Mouse (Mus musculus) liver, embryonic 11.5 days (tissue): ENCODE measurements around the gene Luzp1. TPM values are rescaled to one million over a fixed set of nuclear protein-coding genes. Genes with fewer than 3 reads are reported as not detected.
A peak's percentile ranks its signal among the peaks of the same experiment; 100 is the strongest.

Experiments used
- ATAC-seq: fragments of 200-750 bp; cut with Nextera tagmentation; replicated peaks from 2 replicates; pipeline ENCODE4 v1.8.0; 2017; ENCODE audit warnings: moderate number of reproducible peaks, mild to moderate bottlenecking, moderate TSS enrichment, moderate library complexity; ENCODE audit not compliant: low FRiP score
- DNase-seq: peaks from one replicate; pipeline ENCODE4 v3.0.0-alpha.2; 2017; ENCODE audit warnings: low spot score
- H3K27ac ChIP-seq: fragments of 300-500 bp; sonication (generic); 2 replicates; pipeline ENCODE4 v1.5.1; 2014; ENCODE audit warnings: mild to moderate bottlenecking, low read depth, low read length, control low read depth
- H3K27me3 ChIP-seq: fragments of 300-500 bp; sonication (generic); replicated peaks from 2 replicates; pipeline ENCODE4 v1.6.1; 2014; ENCODE audit warnings: low read length, mixed read lengths; ENCODE audit not compliant: control insufficient read depth, insufficient read depth
- H3K36me3 ChIP-seq: fragments of 300-500 bp; sonication (generic); 2 replicates; pipeline ENCODE4 v1.6.1; 2014; ENCODE audit warnings: mild to moderate bottlenecking, low read length, moderate library complexity, mixed read lengths; ENCODE audit not compliant: control insufficient read depth, insufficient read depth
- H3K4me1 ChIP-seq: fragments of 300-500 bp; sonication (generic); replicated peaks from 2 replicates; pipeline ENCODE4 v1.6.1; 2014; ENCODE audit warnings: low read length, mixed read lengths; ENCODE audit not compliant: control insufficient read depth, insufficient read depth
- H3K4me2 ChIP-seq: fragments of 300-500 bp; sonication (generic); 2 replicates; pipeline ENCODE4 v1.6.1; 2014; ENCODE audit warnings: mild to moderate bottlenecking, control low read depth, moderate library complexity
- H3K4me3 ChIP-seq: fragments of 300-500 bp; sonication (generic); 2 replicates; pipeline ENCODE4 v1.5.1; 2014; ENCODE audit warnings: low read depth, low read length, control low read depth
- H3K9ac ChIP-seq: fragments of 300-500 bp; sonication (generic); 2 replicates; pipeline ENCODE4 v1.6.1; 2014; ENCODE audit warnings: low read depth, low read length, control low read depth
- H3K9me3 ChIP-seq: fragments of 300-500 bp; sonication (generic); 2 replicates; pipeline ENCODE4 v1.6.1; 2016; ENCODE audit warnings: low read length, inconsistent platforms, mixed read lengths; ENCODE audit not compliant: control insufficient read depth
- WGBS: fragments of 180-500 bp; shearing (Covaris S2); extraction: QIAGEN DNeasy Blood & Tissue Kit; methylation state at CpG from one replicate; pipeline ENCODE4 v1.1.7; 2014; 5-methylcytosine and 5-hydroxymethylcytosine counted together
- polyA plus RNA-seq: library from polyadenylated mRNA; unstranded; fragments of >200 nt; fragmentation: Nextera tagmentation; extraction: Ambion mirVana; gene quantifications from 2 replicates; pipeline ENCODE4 v1.2.1, GENCODE M21; 2014

Luzp1 gene
- polyA plus RNA-seq, 1 experiment from 2014 or later: 44.7 TPM

DNA sequence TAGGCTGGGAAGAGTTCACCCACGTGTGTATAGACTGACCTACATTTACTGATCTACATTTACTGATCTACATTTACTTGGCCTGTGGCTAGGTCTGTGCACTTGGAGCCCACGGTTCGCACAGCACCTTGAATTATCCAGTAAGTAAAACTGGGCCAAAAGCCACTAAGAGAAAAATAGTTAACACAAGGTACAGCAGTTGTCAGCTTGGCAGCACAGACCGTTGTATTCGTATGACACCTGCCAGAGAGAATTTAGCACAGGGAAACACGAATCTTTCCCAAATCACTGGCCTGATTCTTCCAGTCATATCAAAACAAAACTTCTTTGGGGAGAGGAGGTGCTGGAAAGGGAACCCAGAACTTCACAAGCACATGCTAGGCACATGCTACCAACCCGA lies 11.3 kb upstream of the Luzp1 start:
- Histone ChIP-seq H3K9me3 (no peaks in the 10 kb centered on the region), H3K36me3 (no peaks in the 10 kb centered on the region), H3K27me3 (peaks cover 8% of the 10 kb centered on the region), H3K9ac (no peak overlapping the region), H3K4me1 (peaks cover 7% of the 10 kb centered on the region), H3K4me2 (no peak overlapping the region), H3K4me3 (no peak overlapping the region), H3K27ac (no peak overlapping the region)
- 86% methylated on average over 7 of the region's 7 CpGs for WGBS
- ATAC-seq (no peak), DNase-seq (no peak)

DNA sequence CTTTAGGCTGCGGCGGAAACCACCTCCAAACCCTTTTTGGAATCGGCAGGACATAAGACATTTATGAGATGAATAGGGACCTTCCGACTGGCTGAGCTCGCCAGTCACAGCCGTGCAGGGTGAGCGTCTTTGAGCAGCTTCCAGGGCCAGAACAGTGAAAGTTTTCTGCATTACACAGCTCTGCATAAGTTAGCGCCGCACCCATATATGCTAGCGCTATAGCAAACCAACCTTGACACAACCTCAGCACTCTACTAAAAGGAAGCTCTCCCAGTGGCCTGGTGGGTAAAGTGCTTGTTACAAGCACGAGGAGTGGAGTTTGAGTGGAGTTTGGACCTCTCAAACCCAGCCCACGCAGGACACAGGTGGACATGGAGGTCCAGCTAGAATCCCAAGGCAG lies 10.4 kb upstream of the Luzp1 start:
- peaks cover 12% of the 10 kb centered on the region for H3K4me1 ChIP-seq
- peaks cover 17% of the 10 kb centered on the region for H3K27me3 ChIP-seq
- no peak for ATAC-seq
- no peaks in the 10 kb centered on the region for H3K9me3 ChIP-seq
- H3K36me3 ChIP-seq: no peaks in the 10 kb centered on the region
- no peak overlapping the region for H3K9ac ChIP-seq
- H3K4me3 ChIP-seq: no peak overlapping the region
- H3K4me2 ChIP-seq: no peak overlapping the region
- 83% methylated on average over 12 of the region's 12 CpGs for WGBS
- no peak for DNase-seq
- H3K27ac ChIP-seq: no peak overlapping the region

DNA sequence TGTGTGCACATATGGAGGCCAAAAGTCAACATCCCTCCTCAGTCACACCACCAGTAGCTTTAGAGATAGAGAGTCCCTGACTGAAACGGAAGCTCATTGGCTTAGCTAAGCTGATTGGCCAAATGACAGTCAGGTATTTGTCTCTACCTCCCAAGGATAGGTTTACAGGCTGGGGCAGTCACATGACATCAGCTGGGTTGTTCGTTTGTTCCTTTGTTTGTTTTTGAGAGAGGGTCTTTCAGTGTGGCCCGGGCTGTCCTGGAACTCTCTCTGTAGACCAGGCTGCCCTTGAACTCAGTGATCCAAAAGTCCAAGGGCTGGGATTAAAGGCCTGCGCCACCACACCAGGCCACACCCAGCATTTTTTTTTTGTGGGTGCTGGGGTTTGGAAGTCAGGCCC lies 8.4 kb upstream of the Luzp1 start:
- H3K27ac ChIP-seq: no peak overlapping the region
- H3K27me3 ChIP-seq: peaks cover 22% of the 10 kb centered on the region
- no peaks in the 10 kb centered on the region for H3K36me3 ChIP-seq
- H3K4me1 ChIP-seq: peaks cover 12% of the 10 kb centered on the region
- H3K4me2 ChIP-seq: no peak overlapping the region; the same call in 1 of the 2 replicates
- ATAC-seq: no peak
- no peaks in the 10 kb centered on the region for H3K9me3 ChIP-seq
- H3K9ac ChIP-seq: no peak overlapping the region
- 48% methylated on average over 4 of the region's 4 CpGs for WGBS
- no peak for DNase-seq
- no peak overlapping the region for H3K4me3 ChIP-seq

DNA sequence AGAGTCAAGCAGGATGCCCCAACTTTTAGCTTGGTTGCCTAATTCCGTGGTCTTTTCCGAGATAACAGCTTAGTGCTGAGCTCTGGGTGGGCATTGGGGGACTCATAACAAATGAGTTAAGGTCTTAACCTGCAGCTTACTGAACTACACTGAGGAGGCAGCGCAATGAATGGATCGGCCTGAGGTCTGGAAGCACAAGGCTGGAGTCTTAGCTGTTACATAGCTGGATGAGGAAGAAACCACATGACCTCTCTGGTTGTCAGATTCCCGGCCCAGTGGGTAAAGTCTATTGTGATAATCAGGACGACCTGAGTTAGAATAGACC lies 7.8 kb upstream of the Luzp1 start:
- H3K9ac ChIP-seq: peak overlapping the region; percentile 65; the same call in 1 of the 2 replicates
- no peak for ATAC-seq
- peak overlapping the region; percentile 89 for H3K4me2 ChIP-seq
- 25% methylated on average over 6 of the region's 6 CpGs for WGBS
- H3K27me3 ChIP-seq: peaks cover 22% of the 10 kb centered on the region
- peaks cover 12% of the 10 kb centered on the region for H3K4me1 ChIP-seq
- no peaks in the 10 kb centered on the region for H3K9me3 ChIP-seq
- no peak for DNase-seq
- no peak overlapping the region for H3K27ac ChIP-seq
- H3K36me3 ChIP-seq: no peaks in the 10 kb centered on the region
- peak overlapping the region; percentile 70 for H3K4me3 ChIP-seq

- Histone ChIP-seq H3K27me3 (peaks cover 22% of the 10 kb centered on the region), H3K9ac (peak within 1 kb of the TSS; percentile 65), H3K4me2 (peak within 1 kb of the TSS; percentile 89), H3K4me3 (peak within 1 kb of the TSS; percentile 70), H3K4me1 (peaks cover 12% of the 10 kb centered on the region), H3K27ac (0 out of 2 replicates have a peak within 1 kb of the TSS, but pooled peaks have one; percentile 38), H3K9me3 (no peaks in the 10 kb centered on the region), H3K36me3 (no peaks in the 10 kb centered on the region)
- peak; percentile 69 for ATAC-seq
- DNase-seq: peak; percentile 72
- 2% methylated on average over 63 of the region's 64 CpGs for WGBS
These were observed 7.3 kb upstream of the Luzp1 start, which contains the start of gene 6030445D17Rik for GRCm38 (mm10) chr4:136462086-136462838. Gene 6030445D17Rik (plus strand): TSS chr4:136462250.

- peak overlapping the region; percentile 65; the same call in 1 of the 2 replicates for H3K9ac ChIP-seq
- H3K27me3 ChIP-seq: peaks cover 22% of the 10 kb centered on the region
- 1% methylated on average over 8 of the region's 8 CpGs for WGBS
- H3K4me3 ChIP-seq: peak overlapping the region; percentile 70
- ATAC-seq: peak; percentile 29; the same call in 1 of the 2 replicates
- H3K27ac ChIP-seq: no peak overlapping the region
- H3K9me3 ChIP-seq: no peaks in the 10 kb centered on the region
- H3K36me3 ChIP-seq: no peaks in the 10 kb centered on the region
- DNase-seq: no peak
- H3K4me2 ChIP-seq: peak overlapping the region; percentile 89
- peaks cover 12% of the 10 kb centered on the region for H3K4me1 ChIP-seq
These were observed 6.8 kb upstream of the Luzp1 start for GRCm38 (mm10) chr4:136462839-136463178.

GRCm38 (mm10) chr4:136463436-136463835 lies 6.1 kb upstream of the Luzp1 start:
- no peak overlapping the region for H3K27ac ChIP-seq
- no peak for ATAC-seq

GRCm38 (mm10) chr4:136466226-136466625 lies 3.3 kb upstream of the Luzp1 start:
- H3K9me3 ChIP-seq: no peaks in the 10 kb centered on the region
- H3K27ac ChIP-seq: no peak overlapping the region
- DNase-seq (no peak), ATAC-seq (no peak)
- H3K4me2 ChIP-seq: no peak overlapping the region
- H3K4me3 ChIP-seq: no peak overlapping the region
- H3K4me1 ChIP-seq: peaks cover 21% of the 10 kb centered on the region
- WGBS: 57% methylated on average over 4 of the region's 4 CpGs
- H3K9ac ChIP-seq: no peak overlapping the region
- peaks cover 22% of the 10 kb centered on the region for H3K27me3 ChIP-seq
- no peaks in the 10 kb centered on the region for H3K36me3 ChIP-seq

More at GRCm38 (mm10) chr4:136463436-136463835, 6.1 kb upstream of the Luzp1 start:
- H3K27me3 ChIP-seq: peaks cover 22% of the 10 kb centered on the region
- peak overlapping the region; percentile 70; the same call in 1 of the 2 replicates for H3K4me3 ChIP-seq
- DNase-seq: no peak
- H3K9ac ChIP-seq: no peak overlapping the region
- H3K4me1 ChIP-seq: peaks cover 14% of the 10 kb centered on the region
- no peaks in the 10 kb centered on the region for H3K36me3 ChIP-seq
- H3K4me2 ChIP-seq: peak overlapping the region; percentile 89
- no peaks in the 10 kb centered on the region for H3K9me3 ChIP-seq
- 35% methylated on average over 9 of the region's 9 CpGs for WGBS
